Mouse (Mus musculus) lung, postnatal 4 days (tissue): ENCODE results near the gene Rin2.

Experiments
- DNase-seq, 2 experiments: peaks; one replicate each; pipeline ENCODE4 v3.0.0; 2021

Rin2 gene

GRCm38 (mm10) chr2:145736543-145736942 lies 61.5 kb downstream of the Rin2 start:
- DNase-seq = no peak

- DNase-seq = no peak
These were observed 62.2 kb downstream of the Rin2 start for GRCm38 (mm10) chr2:145737196-145737595.

- DNase-seq = no peak
These were observed 65.7 kb downstream of the Rin2 start for GRCm38 (mm10) chr2:145740729-145741128.

GRCm38 (mm10) chr2:145742795-145743710 lies 68.0 kb downstream of the Rin2 start:
- DNase-seq = no peak

GRCm38 (mm10) chr2:145746406-145746805 lies 71.4 kb downstream of the Rin2 start:
- DNase-seq = no peak

- DNase-seq = no peak
These were observed 74.6 kb downstream of the Rin2 start for GRCm38 (mm10) chr2:145749645-145750044.

GRCm38 (mm10) chr2:145752572-145752971 lies 77.6 kb downstream of the Rin2 start:
- no peak for DNase-seq

- no peak for DNase-seq
These were observed 79.0 kb downstream of the Rin2 start for GRCm38 (mm10) chr2:145753973-145754372.

- DNase-seq = no peak
These were observed 81.1 kb downstream of the Rin2 start for GRCm38 (mm10) chr2:145755864-145756822.

GRCm38 (mm10) chr2:145760121-145760520 lies 85.1 kb downstream of the Rin2 start:
- DNase-seq = no peak

- DNase-seq = no peak
These were observed 86.4 kb downstream of the Rin2 start for GRCm38 (mm10) chr2:145761436-145761835.

- no peak for DNase-seq
These were observed 94.9 kb downstream of the Rin2 start for GRCm38 (mm10) chr2:145769964-145770363.

- DNase-seq = no peak
These were observed 95.9 kb downstream of the Rin2 start for GRCm38 (mm10) chr2:145770730-145771536.

GRCm38 (mm10) chr2:145783247-145783646 lies 108.2 kb downstream of the Rin2 start:
- DNase-seq = peak; percentile 49 to 71

- peak; percentile 59 to 74 for DNase-seq
These were observed 109.4 kb downstream of the Rin2 start for GRCm38 (mm10) chr2:145784246-145784935.

- DNase-seq = no peak
These were observed 109.9 kb downstream of the Rin2 start for GRCm38 (mm10) chr2:145784964-145785363.

GRCm38 (mm10) chr2:145785758-145786617 lies 111.0 kb downstream of the Rin2 start:
- DNase-seq = peak; percentile 79 to 84

- DNase-seq = no peak
These were observed 111.6 kb downstream of the Rin2 start for GRCm38 (mm10) chr2:145786618-145786932.

- DNase-seq = no peak
These were observed 112.5 kb downstream of the Rin2 start for GRCm38 (mm10) chr2:145787486-145787885.

GRCm38 (mm10) chr2:145788562-145789346 lies 113.7 kb downstream of the Rin2 start:
- no peak for DNase-seq
